Mouse (Mus musculus) hematopoietic stem cell, adult 5-6 weeks (primary cell): ENCODE data around the gene Gm49361. TPM values are rescaled to one million over a fixed set of nuclear protein-coding genes. Genes with fewer than 3 reads are reported as not detected.

Experiments used
- ATAC-seq, 2 experiments: fragments of 125-278 bp in 1 of 2; replicated peaks in 1 of 2; 2 replicates each; pipeline ENCODE4 v1.8.0; 2016 to 2017; ENCODE audit warnings: inconsistent platforms in 2 of 2, mild to moderate bottlenecking in 2 of 2, moderate number of reproducible peaks in 2 of 2, low read depth in 1 of 2, moderate TSS enrichment in 1 of 2; ENCODE audit not compliant: low FRiP score in 2 of 2, poor library complexity in 2 of 2, severe bottlenecking in 2 of 2, insufficient read depth in 1 of 2, low TSS enrichment in 1 of 2
- total RNA-seq: library from RNA; stranded (forward); fragments of 172-1452, 232-1000 nt; gene quantifications from 2 replicates; pipeline ENCODE4 v1.2.3, GENCODE M21; 2017

Gene Gm49361
- total RNA-seq, 1 experiment from 2014 or later: not detected

GRCm38 (mm10) chr14:57611034-57611433, 134.9 kb downstream of the Gm49361 start:
- ATAC-seq: no peak

- ATAC-seq: no peak
Observed at GRCm38 (mm10) chr14:57609816-57610329, 136.0 kb downstream of the Gm49361 start.

GRCm38 (mm10) chr14:57607500-57607899, 138.4 kb downstream of the Gm49361 start:
- peak in 1 of 2 experiments; percentile 45; a peak in 1 of 4 replicates for ATAC-seq

GRCm38 (mm10) chr14:57606663-57607365, 139.1 kb downstream of the Gm49361 start:
- no peak for ATAC-seq

GRCm38 (mm10) chr14:57593279-57593678, 152.6 kb downstream of the Gm49361 start:
- ATAC-seq: no peak

Other genes starting within 250 kb of the Gm49361 start
- gene Il17d, start 221.3 kb downstream of the Gm49361 start, total RNA-seq: not detected in 2 replicates
- gene Eef1akmt1, start 174.5 kb downstream of the Gm49361 start, total RNA-seq: 13.3 and 19.6 TPM in 2 replicates
- gene Xpo4, start 80.7 kb downstream of the Gm49361 start, total RNA-seq: 38.5 and 39.5 TPM in 2 replicates
- 13.1 and 14.6 TPM in 2 replicates for gene Lats2, start 12.3 kb upstream of the Gm49361 start, total RNA-seq
- gene Sap18, start 52.1 kb upstream of the Gm49361 start, total RNA-seq: 43.7 and 52.1 TPM in 2 replicates
- gene Ska3, start 80.1 kb upstream of the Gm49361 start, total RNA-seq: 30.1 and 31.7 TPM in 2 replicates
- gene Mrpl57, start 80.1 kb upstream of the Gm49361 start, total RNA-seq: 27.0 and 28.4 TPM in 2 replicates
- 43.2 and 51.2 TPM in 2 replicates for gene Zdhhc20, start 144.2 kb upstream of the Gm49361 start, total RNA-seq